Mouse (Mus musculus) embryonic stem cell, embryonic (primary cell): ENCODE data around the gene Hdac11.

Experiments
- CTCF ChIA-PET, 4 experiments: fragments of 300-600 bp in 2 of 4; fragments of 350-600 bp in 2 of 4; sonication (Branson Sonifier 250); formaldehyde crosslinking; loops; one replicate each; lab custom pipeline; 2022; ENCODE audit warnings: inconsistent platforms in 2 of 4; lab: Charles Lee
- POLR2A ChIA-PET, 4 experiments: fragments of 300-600 bp in 2 of 4; fragments of 350-600 bp in 2 of 4; sonication (Branson Sonifier 250); formaldehyde crosslinking; loops; one replicate each; lab custom pipeline; 2022; ENCODE audit warnings: antibody characterized with exemption in 4 of 4, inconsistent platforms in 1 of 4; lab: Charles Lee

The Hdac11 gene

DNA sequence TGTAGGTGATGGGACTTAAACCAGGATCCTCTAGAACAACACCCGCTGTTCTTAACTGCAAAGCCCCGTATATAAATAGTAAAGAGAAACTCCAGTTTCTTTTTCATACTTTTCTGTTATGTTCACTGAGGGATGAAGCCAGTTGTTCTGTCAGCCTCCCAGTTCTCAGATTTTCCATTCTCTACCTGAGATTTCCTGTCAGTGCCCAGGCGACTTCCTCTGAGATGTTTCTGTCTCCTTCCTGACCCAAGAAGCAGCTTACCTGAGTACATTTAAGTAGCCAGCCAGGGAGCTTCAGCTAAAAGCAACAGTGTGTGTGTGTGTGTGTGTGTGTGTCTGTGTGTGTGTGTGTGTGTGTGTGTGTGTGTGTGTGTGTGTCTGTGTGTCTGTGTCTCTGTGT lies 33.0 kb upstream of the Hdac11 start:
- CTCF ChIA-PET: no interaction called here
- POLR2A ChIA-PET: interaction anchor here in 1 of 4 experiments (1.2 kb wide), 1 partner anchor 17 kb away, joined by 4 read pairs; no protein-coding TSS in a partner anchor

DNA sequence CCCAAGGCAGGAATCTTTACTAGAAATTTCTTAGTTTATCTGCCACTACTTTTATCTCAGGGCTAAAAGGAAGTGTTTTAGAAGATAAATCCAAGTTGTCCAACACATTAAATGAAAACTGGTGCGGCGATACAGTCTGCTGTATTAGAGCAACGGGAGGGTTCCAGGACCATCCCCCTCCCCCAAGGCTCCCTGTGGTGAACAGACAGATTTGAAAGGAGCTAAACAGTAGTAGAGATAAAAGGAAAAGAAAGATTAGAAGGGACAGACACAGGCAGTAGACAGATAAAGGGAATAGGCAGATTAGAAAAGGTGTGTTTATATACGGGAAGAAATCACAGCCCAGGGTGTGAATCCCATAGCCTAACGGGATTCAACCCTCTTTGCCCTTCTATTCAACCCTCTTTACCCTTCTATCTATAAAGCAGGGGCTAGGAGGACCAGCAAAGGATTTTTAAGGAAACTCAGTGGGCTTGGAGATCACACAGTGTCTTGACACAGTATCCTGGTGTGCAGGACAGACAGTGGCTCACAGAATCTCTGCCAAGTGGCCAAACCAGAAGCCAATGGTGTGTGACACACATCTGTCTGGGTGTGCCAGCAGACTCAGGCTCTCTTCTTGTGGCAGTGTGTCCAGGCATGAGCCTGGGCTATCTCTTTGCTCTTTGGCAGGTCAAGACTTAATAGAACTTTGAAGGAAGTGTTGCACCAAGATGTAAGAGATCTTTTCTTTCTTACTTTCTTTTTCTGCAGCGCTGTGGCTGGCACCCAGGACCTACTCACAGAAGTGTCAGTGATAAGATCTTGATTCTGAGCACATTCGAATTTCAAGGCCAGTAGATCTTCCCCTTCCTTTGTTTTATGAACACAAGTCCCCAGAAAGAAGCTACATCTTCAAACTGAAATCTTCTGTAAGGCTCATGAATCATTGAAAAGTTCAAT lies 31.9 kb upstream of the Hdac11 start:
- CTCF ChIA-PET: interaction anchor here in 2 of 4 experiments (0.6 to 0.7 kb wide), 2 partner anchors 16 to 63 kb away, joined by 3 to 6 read pairs; no protein-coding TSS in a partner anchor
- POLR2A ChIA-PET: interaction anchor here in 1 of 4 experiments (0.8 kb wide), 1 partner anchor 46 kb away, joined by 3 read pairs; no protein-coding TSS in a partner anchor

DNA sequence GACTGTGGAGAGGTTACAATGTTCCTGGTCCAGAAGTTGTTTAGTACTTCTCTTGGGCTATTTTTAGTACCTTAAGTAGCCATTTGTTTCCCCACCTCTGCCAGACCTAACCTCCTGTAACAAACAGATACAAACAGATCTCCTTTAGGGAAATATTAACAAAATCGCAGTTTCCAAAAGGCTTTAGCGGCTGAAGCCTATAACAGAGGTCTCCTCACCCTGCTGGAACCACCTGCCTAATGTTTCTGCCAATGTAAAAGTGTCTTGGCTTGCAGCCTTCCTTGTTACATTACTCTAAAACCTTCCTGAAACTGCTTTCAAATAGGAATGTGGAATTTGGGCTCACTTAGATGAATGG lies 31.3 kb upstream of the Hdac11 start:
- ChIA-PET CTCF (interaction anchor here in 1 of 4 experiments (2.2 kb wide), 1 partner anchor 388 kb away, joined by 6 read pairs; no protein-coding TSS in a partner anchor), POLR2A (interaction anchor here in 1 of 4 experiments (1.3 kb wide), 1 partner anchor 20 kb away, joined by 3 read pairs; no protein-coding TSS in a partner anchor)

DNA sequence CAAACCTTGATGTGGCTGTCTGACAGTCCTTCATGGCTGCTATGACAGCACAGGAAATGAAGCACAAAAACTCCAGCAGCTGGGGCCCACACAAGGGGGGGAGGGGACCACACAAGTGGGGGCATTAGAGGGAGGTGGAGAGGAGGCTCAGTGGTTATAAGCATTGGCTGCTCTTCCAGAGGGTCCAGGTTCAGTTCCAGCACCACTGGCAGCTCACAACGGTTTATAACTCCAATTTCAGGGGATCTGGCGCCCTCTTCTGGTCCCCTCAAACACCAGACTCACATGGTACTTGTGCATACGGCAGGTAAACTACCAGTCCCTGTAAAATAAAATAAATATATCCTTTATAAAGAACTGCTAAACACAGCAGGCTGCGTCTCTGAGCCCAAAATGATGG lies 27.5 kb upstream of the Hdac11 start:
- CTCF ChIA-PET: interaction anchor here (0.6 to 1.9 kb wide), 21 partner anchors 12 to 522 kb away, joined by 3 to 11 read pairs (median 3); partner anchors contain the start of genes Hdac11 (in 1 of the 4), Iqsec1 (in 1 of the 4) and Nup210 (in 1 of the 4)
- POLR2A ChIA-PET: interaction anchor here in 2 of 4 experiments (0.6 to 1.1 kb wide), 3 partner anchors 22 to 69 kb away, joined by 3 to 5 read pairs (median 3); no protein-coding TSS in a partner anchor

DNA sequence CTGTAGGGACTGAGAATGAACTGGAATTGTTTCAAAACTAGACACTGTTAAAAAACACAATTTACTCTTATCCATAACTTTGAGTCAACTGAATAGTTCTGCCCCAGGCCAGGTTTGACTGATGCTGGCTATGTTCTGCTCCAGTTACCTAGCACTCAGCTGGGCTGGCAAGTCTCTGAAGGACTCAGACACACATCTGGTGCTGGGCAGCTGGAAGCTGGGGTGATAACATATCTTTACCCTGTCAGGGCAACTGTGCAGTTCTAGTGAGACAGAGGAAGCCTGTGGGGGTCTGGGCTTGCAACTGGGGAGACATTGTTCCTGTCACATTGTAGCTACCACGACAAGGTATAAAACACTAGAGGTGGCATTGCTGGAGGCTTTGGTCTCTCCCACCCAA lies 25.6 kb upstream of the Hdac11 start:
- ChIA-PET POLR2A (no interaction called here), CTCF (interaction anchor here in 2 of 4 experiments (0.6 to 1.0 kb wide), 2 partner anchors 71 to 279 kb away, joined by 3 to 7 read pairs; no protein-coding TSS in a partner anchor)

DNA sequence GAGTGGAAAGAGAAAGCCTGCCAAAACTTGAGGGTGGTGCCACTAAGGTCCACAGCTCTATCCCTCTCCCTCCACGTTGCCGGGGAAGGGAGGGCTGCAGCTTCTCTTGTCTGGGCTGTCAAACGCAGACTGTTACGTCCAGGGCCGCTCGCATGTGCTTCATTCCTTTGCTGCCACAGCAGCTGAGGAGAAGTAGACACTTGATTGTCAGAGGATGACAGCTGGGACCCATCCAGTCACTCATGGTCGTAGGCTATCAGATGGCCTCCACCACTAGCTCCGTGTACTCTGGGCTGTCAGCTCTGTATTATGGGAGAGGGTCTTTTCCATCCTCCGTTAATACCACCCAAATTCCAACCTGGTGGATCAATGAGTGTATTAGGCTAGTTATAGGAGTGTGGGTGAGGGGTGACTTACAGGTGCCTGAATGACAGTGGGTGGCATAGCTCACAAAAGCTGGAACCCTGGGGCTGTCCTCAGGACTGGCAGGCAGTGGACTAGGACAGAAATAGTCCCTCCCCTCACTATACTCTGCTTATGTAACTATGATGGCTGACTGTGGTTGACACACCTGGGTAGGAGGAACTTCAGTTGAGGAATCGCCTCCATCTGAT lies 19.0 kb upstream of the Hdac11 start:
- POLR2A ChIA-PET: interaction anchor here in 2 of 4 experiments (0.6 to 1.7 kb wide), 4 partner anchors 10 to 165 kb away, joined by 3 read pairs; partner anchors contain the start of gene Nup210 (in 1 of the 2)
- CTCF ChIA-PET: interaction anchor here (0.6 to 1.9 kb wide), 10 partner anchors 19 to 400 kb away, joined by 3 to 12 read pairs (median 3); partner anchors contain the start of gene Hdac11 (in 1 of the 4)

DNA sequence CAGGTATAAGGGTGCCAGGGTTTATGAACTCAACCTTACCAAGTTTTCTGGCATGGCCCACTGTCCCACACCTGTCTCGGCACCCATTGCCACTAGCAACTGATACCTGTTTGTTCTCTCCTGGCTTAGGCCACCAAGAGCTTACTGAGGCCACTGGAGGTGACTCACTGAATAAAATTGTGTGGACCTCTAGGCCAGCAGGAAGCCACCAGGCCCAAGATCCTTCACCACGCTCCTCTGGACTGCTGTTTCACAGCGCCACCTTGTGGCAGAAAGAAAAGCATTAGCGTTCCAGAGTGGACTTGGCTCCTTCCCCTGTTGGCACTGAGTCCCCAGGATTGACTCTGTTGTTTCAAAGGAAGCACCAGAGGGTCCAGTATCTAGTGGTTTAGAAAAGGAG lies 16.6 kb upstream of the Hdac11 start:
- ChIA-PET CTCF (interaction anchor here (0.7 to 1.9 kb wide), 12 partner anchors 11 to 321 kb away, joined by 3 to 9 read pairs (median 3); partner anchors contain the start of gene Hdac11 (in 1 of the 4)), POLR2A (no interaction called here)

DNA sequence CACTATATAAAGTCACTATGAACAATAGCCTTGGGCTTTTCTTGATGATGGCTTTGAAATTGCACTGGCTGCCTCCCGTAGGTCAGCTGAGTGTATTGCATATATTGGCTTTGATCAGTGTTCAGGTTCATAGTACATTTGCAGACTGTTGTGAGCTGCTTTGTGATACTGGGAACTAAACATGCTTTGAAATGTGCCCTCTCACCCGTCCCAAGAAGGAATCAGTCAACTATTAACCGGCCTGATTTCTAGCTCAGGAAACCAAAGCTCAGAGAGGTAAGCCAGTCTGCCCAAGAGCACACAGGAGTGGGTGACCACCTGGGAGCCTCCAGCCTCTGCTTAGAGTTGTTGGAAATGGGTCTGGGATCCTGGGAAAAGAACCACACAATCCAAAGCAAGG lies 11.4 kb upstream of the Hdac11 start:
- ChIA-PET CTCF (interaction anchor here in 2 of 4 experiments (0.6 to 1.2 kb wide), 4 partner anchors 16 to 512 kb away, joined by 3 to 4 read pairs (median 4); no protein-coding TSS in a partner anchor), POLR2A (interaction anchor here in 2 of 4 experiments (1.0 to 1.4 kb wide), 3 partner anchors 12 to 156 kb away, joined by 3 to 5 read pairs (median 5); partner anchors contain the start of genes Hdac11 (in 2 of the 2) and Iqsec1 (in 1 of the 2))

DNA sequence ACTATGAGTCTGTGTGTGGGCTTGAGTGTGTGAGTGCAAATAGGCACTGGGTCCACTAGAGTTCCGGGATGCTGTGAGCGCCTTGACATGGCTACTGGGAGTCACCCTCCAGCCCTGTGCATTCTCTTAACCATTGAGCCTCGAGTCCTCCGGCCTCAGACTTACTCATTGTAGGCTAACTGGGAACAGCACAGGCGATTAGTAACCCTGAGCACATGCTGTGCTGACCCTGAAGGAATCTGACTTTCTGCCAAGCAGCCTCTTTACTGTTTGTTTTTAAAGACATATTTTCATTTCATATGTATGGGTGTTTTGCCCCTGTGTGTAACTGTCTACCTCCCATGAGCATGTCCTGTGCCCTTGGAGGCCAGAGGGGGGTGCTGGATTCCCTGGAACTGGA lies 10.9 kb upstream of the Hdac11 start:
- ChIA-PET CTCF (interaction anchor here in 2 of 4 experiments (0.6 to 1.5 kb wide), 3 partner anchors 11 to 496 kb away, joined by 3 to 4 read pairs (median 4); partner anchors contain the start of gene Hdac11 (in 1 of the 2)), POLR2A (interaction anchor here in 2 of 4 experiments (1.0 to 1.1 kb wide), 2 partner anchors 11 to 157 kb away, joined by 3 to 5 read pairs; partner anchors contain the start of genes Hdac11 (in 1 of the 2) and Iqsec1 (in 1 of the 2))

DNA sequence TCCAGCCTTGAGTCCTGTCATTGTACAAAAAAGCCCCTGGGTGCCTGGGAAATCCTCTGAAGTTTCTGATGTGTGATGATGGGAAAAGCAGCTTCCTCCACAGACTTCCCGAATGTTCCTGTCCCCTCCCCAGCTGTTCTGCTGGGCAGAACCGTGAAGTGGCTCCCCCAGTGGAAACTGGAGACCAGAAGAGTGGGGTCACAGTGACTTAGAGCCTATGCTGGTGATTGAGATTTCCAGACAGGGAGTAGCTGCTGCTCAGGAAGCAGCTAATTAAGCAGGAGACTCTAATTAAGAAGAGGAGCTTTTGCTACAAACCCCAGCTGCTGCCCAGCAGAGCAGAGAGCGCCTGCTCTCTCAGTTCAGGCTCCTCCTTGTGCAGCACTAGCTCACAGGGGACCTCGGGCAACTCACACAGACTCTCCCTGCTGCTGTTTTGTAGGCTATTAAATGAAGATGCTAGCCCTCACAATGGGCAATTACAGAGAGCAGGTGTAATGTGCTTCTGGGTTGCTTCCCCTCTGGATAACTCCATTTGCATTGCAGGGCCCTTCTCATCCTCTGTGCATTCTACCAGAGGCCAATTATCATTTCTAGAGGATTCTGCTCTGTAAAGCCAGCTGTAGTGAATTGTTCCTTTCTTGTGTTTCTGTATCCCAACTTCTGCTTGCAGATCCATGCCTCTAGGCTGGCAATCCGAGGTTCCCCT lies 9.9 kb upstream of the Hdac11 start:
- CTCF ChIA-PET: interaction anchor here in 2 of 4 experiments (0.6 to 1.6 kb wide), 4 partner anchors 10 to 497 kb away, joined by 3 to 5 read pairs (median 4); partner anchors contain the start of gene Hdac11 (in 2 of the 2)

DNA sequence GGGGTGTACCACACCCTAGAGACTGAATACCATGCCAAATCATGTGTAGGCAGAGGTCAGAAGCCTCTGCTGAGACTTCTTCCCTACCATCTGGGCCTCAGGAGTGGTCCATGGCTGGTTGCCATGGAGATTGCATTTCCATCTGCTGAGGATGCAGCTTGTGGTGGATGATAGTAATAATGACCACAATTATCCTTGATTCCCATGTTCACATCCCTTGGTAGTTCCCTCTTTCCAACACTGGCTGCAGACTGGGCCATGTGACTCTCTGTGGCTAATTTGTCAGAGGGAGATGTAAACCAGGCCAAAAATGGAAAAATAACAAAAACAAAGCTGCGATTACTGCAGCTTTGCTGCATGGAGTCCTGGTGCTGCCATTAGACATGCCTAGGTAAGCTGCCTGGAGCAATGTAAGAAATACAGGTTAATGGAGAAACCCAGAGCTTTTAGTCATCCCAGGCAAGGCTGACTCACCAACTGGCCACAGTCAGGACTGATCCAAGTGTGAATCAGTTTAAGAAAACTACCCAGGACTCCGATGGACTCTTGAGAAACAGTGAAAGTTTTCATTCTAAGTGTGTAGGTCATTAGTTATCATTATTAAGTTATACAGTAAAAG lies 9.2 kb upstream of the Hdac11 start:
- ChIA-PET POLR2A (interaction anchor here in 1 of 4 experiments (0.8 kb wide), 2 partner anchors 11 to 17 kb away, joined by 3 read pairs; no protein-coding TSS in a partner anchor), CTCF (interaction anchor here in 2 of 4 experiments (0.6 to 1.6 kb wide), 3 partner anchors 9 to 207 kb away, joined by 3 to 5 read pairs (median 4); partner anchors contain the start of gene Hdac11 (in 1 of the 2))

More for the DNA sequence above, 9.9 kb upstream of the Hdac11 start:
- POLR2A ChIA-PET: no interaction called here

DNA sequence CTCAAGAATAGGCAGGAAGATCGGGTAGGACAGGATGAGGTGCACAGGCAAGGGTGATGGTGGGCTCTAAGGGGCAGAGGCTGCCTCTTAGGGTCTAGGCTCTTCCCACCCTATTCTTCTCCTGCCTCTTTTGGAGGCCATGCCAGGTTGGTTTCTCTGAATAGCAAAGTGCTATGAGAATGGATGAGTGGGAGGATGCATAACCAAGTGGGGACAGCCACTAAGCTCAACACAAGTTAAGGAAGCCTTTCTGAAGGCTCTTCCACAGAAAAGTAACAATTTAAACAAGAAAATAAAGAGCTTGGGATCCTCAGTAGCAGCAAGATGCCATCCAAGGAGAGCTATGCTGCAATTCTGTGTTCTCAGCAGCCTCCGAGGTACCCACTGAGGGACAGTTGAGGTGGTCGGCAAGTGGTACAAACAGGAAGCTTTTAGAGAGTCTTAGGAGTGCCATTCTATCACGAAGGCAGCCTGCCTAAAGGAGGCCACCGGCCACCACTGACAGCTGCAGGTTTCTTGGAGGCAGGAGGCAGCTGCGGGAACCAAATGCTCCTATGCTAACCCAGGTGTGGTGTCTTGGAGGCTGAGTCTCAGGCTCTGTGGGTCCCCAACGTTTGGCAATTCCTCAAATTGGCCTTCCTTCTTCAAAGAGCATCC lies 3.4 kb upstream of the Hdac11 start:
- POLR2A ChIA-PET: interaction anchor here in 3 of 4 experiments (0.5 to 1.7 kb wide), 7 partner anchors 10 to 389 kb away, joined by 3 to 4 read pairs (median 3); partner anchors contain the start of gene Iqsec1 (in 1 of the 3)

DNA sequence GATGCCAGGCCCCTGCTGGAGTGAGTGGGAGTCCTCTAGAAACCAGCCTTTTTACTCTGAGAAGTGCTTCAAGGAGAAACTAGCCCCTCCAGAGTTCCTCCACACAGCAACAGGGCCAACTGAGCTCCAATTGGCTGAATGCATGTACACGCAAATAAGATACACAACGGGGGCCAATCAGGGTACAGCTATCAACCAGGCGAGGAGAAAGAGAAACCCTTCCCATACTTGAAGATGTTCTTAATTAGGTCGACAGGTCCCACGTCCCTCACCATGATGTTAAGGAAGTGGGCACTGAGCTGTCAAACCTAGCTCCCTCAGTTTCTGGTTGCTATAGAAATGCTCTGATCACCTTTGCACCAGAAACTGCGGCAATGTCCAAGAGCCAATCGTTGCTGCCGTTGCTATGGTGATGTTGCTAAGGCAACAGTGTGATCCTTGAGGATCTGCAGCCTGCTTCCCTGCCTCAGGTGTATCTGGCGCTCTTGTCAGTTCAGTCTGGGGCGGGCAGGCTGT lies 2.9 kb upstream of the Hdac11 start:
- POLR2A ChIA-PET: interaction anchor here in 3 of 4 experiments (0.5 to 1.7 kb wide), 5 partner anchors 9 to 390 kb away, joined by 3 to 4 read pairs (median 3); partner anchors contain the start of gene Iqsec1 (in 1 of the 3)

More for the DNA sequence above, 3.4 kb upstream of the Hdac11 start:
- CTCF ChIA-PET: interaction anchor here (0.5 to 1.8 kb wide), 16 partner anchors 12 to 549 kb away, joined by 3 to 6 read pairs (median 4); partner anchors contain the start of gene Slc41a3 (in 1 of the 4)

DNA sequence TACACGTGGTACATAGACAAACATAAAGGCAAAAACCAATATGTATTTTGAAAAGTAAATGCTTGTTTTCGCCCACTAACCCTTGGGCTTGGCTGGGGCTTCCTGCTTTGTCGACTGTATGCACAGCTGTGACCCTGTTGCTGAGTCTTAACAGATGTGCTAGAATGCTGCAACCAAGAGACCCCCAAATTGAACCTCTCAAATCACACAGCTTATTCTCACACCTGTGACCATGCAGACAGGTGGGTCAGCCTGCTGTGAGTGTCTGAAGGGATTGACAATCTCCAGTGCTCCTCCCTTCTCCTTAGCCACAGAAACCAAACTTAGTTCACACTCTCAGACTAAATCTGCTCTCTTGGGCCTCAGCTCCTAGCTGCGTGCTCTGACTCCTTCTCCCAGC lies 1.8 kb upstream of the Hdac11 start:
- ChIA-PET CTCF (interaction anchor here in 3 of 4 experiments (0.5 to 1.7 kb wide), 3 partner anchors 19 to 260 kb away, joined by 3 to 4 read pairs (median 4); no protein-coding TSS in a partner anchor), POLR2A (no interaction called here)

More for the DNA sequence above, 2.9 kb upstream of the Hdac11 start:
- CTCF ChIA-PET: interaction anchor here (0.5 to 1.7 kb wide), 15 partner anchors 12 to 549 kb away, joined by 3 to 6 read pairs (median 4); partner anchors contain the start of gene Slc41a3 (in 1 of the 4)

DNA sequence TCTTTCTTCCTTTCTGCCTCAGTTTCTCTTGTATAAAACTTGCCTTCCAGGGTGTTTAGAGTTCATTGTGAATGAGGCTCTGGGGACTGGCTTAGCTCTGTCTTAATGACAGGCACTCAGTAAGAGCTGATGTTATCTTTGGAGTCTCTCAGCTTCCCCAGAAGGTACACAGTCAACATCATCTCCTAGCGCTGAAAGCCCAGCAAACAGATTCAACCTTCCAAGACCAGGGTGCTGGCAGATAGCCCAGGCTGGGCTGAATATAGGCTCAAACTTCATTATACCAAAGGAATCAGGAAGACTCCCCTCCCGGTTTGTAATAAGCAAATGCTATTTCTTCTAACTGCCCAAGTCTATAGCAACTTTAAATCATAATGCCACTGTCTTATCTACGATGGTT lies 1.2 kb upstream of the Hdac11 start:
- CTCF ChIA-PET: interaction anchor here in 1 of 4 experiments (1.6 kb wide), 1 partner anchor 346 kb away, joined by 3 read pairs; no protein-coding TSS in a partner anchor
- POLR2A ChIA-PET: interaction anchor here in 1 of 4 experiments (2.4 kb wide), 1 partner anchor 166 kb away, joined by 14 read pairs; the partner anchor contains the start of gene Iqsec1
